Mouse (Mus musculus) heart, adult 2 months (tissue): ENCODE results near the gene Zbtb8b.

ENCODE experiments used
- CTCF ChIP-seq: fragments of 200-600 bp; IDR thresholded peaks from 2 replicates; pipeline ENCODE4 v1.8.1; 2022; ENCODE audit warnings: antibody characterized with exemption, mild to moderate bottlenecking, moderate library complexity
- EP300 ChIP-seq: fragments of 200-500 bp; IDR thresholded peaks from 2 replicates; pipeline ENCODE4 v1.6.1; 2011; ENCODE audit warnings: low read depth, low read length, control low read depth; ENCODE audit not compliant: insufficient read depth
- POLR2A ChIP-seq: fragments of 200-500 bp; IDR thresholded peaks from 2 replicates; pipeline ENCODE4 v1.6.1; 2011; ENCODE audit warnings: mild to moderate bottlenecking, low read depth, low read length, control low read depth; ENCODE audit not compliant: insufficient read depth

DNA sequence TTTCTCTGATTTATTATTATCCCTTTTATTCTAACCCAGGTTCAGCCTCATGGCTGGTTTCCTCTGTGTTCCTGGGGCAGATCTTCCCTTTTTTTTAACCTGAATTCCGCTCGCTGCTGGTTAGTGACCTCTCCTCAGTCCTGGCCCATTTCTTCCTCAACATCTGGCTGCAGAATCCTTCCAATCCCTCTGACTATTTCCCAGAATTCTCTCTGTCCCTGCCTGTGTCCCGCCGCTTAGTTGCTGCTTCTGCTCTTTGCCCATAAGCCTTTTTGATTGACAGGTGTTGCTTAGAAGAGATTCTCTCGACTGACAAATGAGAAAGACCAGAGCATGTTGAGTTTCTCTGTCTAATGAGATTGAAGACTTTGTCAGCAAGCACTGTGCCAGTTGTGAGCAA, 15.5 kb upstream of the Zbtb8b start:
- TF ChIP-seq CTCF = no peak
- TF ChIP-seq POLR2A = no peak
- TF ChIP-seq EP300 = no peak
